ENCODE assay signal across 8 mouse cellular contexts in the genomic region with DNA sequence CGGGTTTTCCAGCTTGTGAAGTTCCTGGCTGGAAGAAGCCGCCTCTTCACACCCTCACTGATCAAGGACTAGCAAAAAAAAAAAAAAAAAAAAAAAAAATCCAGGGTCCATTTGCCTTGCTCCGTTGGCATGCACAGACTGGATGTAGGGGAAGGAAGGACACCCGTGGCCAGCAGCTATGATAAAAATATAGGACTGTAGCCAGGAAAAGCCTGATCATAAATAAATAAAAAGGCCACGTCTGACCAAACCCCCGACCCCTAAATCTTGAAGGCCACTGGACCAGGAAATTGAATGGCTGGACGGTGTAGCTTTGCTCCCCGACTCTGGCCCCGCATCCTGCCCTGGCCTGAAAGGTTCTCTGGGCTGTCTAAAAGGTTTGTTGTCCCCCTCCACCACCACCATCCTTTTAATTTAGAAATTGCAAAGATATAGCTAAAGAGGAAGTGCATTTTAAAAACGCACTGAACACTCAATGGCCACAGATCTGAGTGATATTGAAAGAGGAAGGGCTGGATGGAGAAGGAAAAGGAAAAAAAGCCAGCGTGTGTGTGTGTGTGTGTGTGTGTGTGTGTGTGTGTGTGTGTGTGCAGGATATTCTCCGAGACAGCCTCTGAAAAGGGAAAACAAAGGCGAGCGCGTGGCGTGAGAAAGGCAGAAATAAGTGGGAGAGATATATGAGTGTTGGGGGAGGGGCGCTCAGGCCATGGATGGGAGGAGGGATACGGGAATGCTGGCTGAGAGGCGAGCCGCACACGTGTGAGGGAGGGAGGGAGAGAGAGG.
A peak's percentile ranks its signal among the peaks of the same experiment; 100 is the strongest.
DNase-seq lines count a peak whose midpoint lies in the region; ATAC-seq lines count a peak whose summit lies in the region.

No protein-coding gene starts in this region.

- no peak overlapping the region for H3K27ac ChIP-seq in liver, embryonic 13.5 days
- H3K27ac ChIP-seq in neural tube, embryonic 12.5 days = peak overlapping the region; percentile 74

- no peaks in the 10 kb centered on the region for H3K36me3 ChIP-seq in liver, embryonic 13.5 days
- no peaks in the 10 kb centered on the region for H3K36me3 ChIP-seq in neural tube, embryonic 12.5 days

- peak; percentile 41 for DNase-seq in layer of hippocampus, adult 9-11 months
- no peak for DNase-seq in layer of hippocampus, postnatal 25 days (ENCODE audit: extremely low spot score in 1 of 2, low spot score in 1 of 2)
- peak; percentile 86 for DNase-seq in embryo, embryonic 11 days
- DNase-seq in liver, embryonic 13.5 days = no peak
- no peak for DNase-seq in c-Kit-positive CD71-positive TER-119-positive erythroid progenitor cells, embryonic 14.5 days (ENCODE audit: low spot score)

- peak overlapping the region; percentile 56 for H3K4me2 ChIP-seq in liver, embryonic 13.5 days
- H3K4me2 ChIP-seq in neural tube, embryonic 12.5 days (replicated peaks) = peak overlapping the region; percentile 59

- peak overlapping the region; percentile 28 for H3K4me3 ChIP-seq in liver, embryonic 13.5 days (replicated peaks)
- 0 out of 2 replicates have a peak overlapping the region, but pooled peaks have one; percentile 16 for H3K4me3 ChIP-seq in neural tube, embryonic 12.5 days

- H3K4me1 ChIP-seq in liver, embryonic 13.5 days (replicated peaks) = peaks cover 30% of the 10 kb centered on the region
- peaks cover 44% of the 10 kb centered on the region for H3K4me1 ChIP-seq in neural tube, embryonic 12.5 days

- H3K27me3 ChIP-seq in liver, embryonic 13.5 days = peaks cover 45% of the 10 kb centered on the region
- peaks cover 31% of the 10 kb centered on the region for H3K27me3 ChIP-seq in neural tube, embryonic 12.5 days (replicated peaks)

- H3K9ac ChIP-seq in liver, embryonic 13.5 days = no peak overlapping the region
- H3K9ac ChIP-seq in neural tube, embryonic 12.5 days = peak overlapping the region; percentile 47

- ATAC-seq in hematopoietic stem cell, adult 5-6 weeks (replicated peaks in 1 of 2; ENCODE audit: insufficient read depth in 1 of 2, low FRiP score in 2 of 2, low TSS enrichment in 1 of 2, low read depth in 1 of 2, poor library complexity in 2 of 2, severe bottlenecking in 2 of 2) = peak; percentile 68 to 72
- peak; percentile 19; the same call in 1 of the 2 replicates for ATAC-seq in liver, embryonic 13.5 days (ENCODE audit: low read depth)
- peak; percentile 56 for ATAC-seq in neural tube, embryonic 12.5 days (ENCODE audit: low FRiP score, low read depth)
- ATAC-seq in inflammation-experienced regulatory T-cells, adult 6 months = no peak

- no peaks in the 10 kb centered on the region for H3K9me3 ChIP-seq in liver, embryonic 13.5 days (replicated peaks)
- no peaks in the 10 kb centered on the region for H3K9me3 ChIP-seq in neural tube, embryonic 12.5 days

- WGBS in liver, embryonic 13.5 days (ENCODE audit: insufficient replicate concordance) = 4% methylated on average over 20 of the region's 21 CpGs
- WGBS in neural tube, embryonic 12.5 days = 5% methylated on average over 21 of the region's 21 CpGs

Comparison
In these comparisons a context has a peak if more than half of its experiments do, and no peak if none do; other contexts are left out.
1. DNase-seq: peak in layer of hippocampus, adult 9-11 months (single experiment) and embryo, embryonic 11 days (single experiment); none in layer of hippocampus, postnatal 25 days (0 of 2), liver, embryonic 13.5 days (single experiment) and c-Kit-positive CD71-positive TER-119-positive erythroid progenitor cells, embryonic 14.5 days (single experiment).